Mouse (Mus musculus) hindbrain, embryonic 15.5 days (tissue): ENCODE data around the gene Gm14444. TPM values are rescaled to one million over a fixed set of nuclear protein-coding genes. Genes with fewer than 3 reads are reported as not detected.
"Not testable (repeated sequence)": the region's sequence is repeated elsewhere in the genome, so short reads cannot be mapped to it uniquely, and the experiment has no call there.

Source experiments
- ATAC-seq: fragments of 200-750 bp; cut with Nextera tagmentation; 2 replicates; pipeline ENCODE4 v1.8.0; 2017; ENCODE audit warnings: low read depth, moderate number of reproducible peaks, moderate TSS enrichment; ENCODE audit not compliant: low FRiP score
- H3K27ac ChIP-seq: fragments of 300-500 bp; sonication (generic); replicated peaks from 2 replicates; pipeline ENCODE4 v1.5.1; 2015; ENCODE audit warnings: mild to moderate bottlenecking, inconsistent platforms
- H3K27me3 ChIP-seq: fragments of 300-500 bp; sonication (generic); 2 replicates; pipeline ENCODE4 v1.6.1; 2015; ENCODE audit warnings: control low read depth, inconsistent platforms
- H3K36me3 ChIP-seq: fragments of 300-500 bp; sonication (generic); 2 replicates; pipeline ENCODE4 v1.6.1; 2015; ENCODE audit warnings: control low read depth, inconsistent platforms
- H3K4me1 ChIP-seq: fragments of 300-500 bp; sonication (generic); replicated peaks from 2 replicates; pipeline ENCODE4 v1.6.1; 2015; ENCODE audit warnings: control low read depth, inconsistent platforms
- H3K4me2 ChIP-seq: fragments of 300-500 bp; sonication (generic); 2 replicates; pipeline ENCODE4 v1.6.1; 2015; ENCODE audit warnings: moderate library complexity, mild to moderate bottlenecking, inconsistent platforms
- H3K4me3 ChIP-seq: fragments of 300-500 bp; sonication (generic); 2 replicates; pipeline ENCODE4 v1.5.1; 2015; ENCODE audit warnings: mild to moderate bottlenecking, inconsistent platforms
- H3K9ac ChIP-seq: fragments of 300-500 bp; sonication (generic); 2 replicates; pipeline ENCODE4 v1.6.1; 2015; ENCODE audit warnings: inconsistent platforms
- H3K9me3 ChIP-seq: fragments of 300-500 bp; sonication (generic); 2 replicates; pipeline ENCODE4 v1.6.1; 2016; ENCODE audit warnings: control low read depth, inconsistent platforms
- WGBS: fragments of 180-500 bp; shearing (Covaris S2); methylation state at CpG from one replicate; pipeline ENCODE4 v1.1.7; 2015; 5-methylcytosine and 5-hydroxymethylcytosine counted together
- polyA plus RNA-seq: library from polyadenylated mRNA; unstranded; fragments of >200 nt; fragmentation: Nextera tagmentation; extraction: Ambion mirVana; gene quantifications from 2 replicates; pipeline ENCODE4 v1.2.1, GENCODE M21; 2015

Gene Gm14444
- polyA plus RNA-seq: not detected in 2 replicates

DNA sequence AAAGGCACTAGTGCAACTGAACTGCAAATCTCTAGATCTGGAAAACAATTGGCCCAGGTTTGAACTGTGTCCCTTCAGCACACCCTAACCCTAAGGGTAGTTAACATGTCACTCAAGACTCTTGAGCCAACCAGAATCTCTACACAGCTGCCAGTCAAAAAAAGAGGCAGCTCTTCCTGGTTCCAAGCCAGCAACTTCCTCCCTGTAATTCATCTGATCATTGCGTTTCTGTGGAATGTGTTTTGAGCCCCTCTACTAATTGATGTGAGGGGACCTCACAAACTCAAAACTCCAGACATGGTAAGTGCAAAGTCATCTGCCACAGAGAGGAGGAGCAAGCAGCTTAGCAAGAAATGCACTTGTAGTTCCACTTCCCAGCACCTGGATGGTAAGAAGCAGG, at the start of gene Gm14444:
Gene Gm14444 (plus strand): TSS at position 220 of the 400 bp plus-strand sequence.
- not testable (repeated sequence) for H3K9ac ChIP-seq, ATAC-seq
- WGBS: 79% methylated on average over 1 of the region's 1 CpGs

GRCm38 (mm10) chr2:174965466-174965865, 44.6 kb upstream of the Gm14444 start:
- not testable (repeated sequence) for H3K4me1 ChIP-seq, ATAC-seq, H3K27me3 ChIP-seq, H3K4me3 ChIP-seq, H3K36me3 ChIP-seq, H3K9ac ChIP-seq, H3K4me2 ChIP-seq, H3K27ac ChIP-seq, H3K9me3 ChIP-seq
- 75% methylated on average over 3 of the region's 3 CpGs for WGBS

More for the DNA sequence above, at the start of gene Gm14444:
- not testable (repeated sequence) for H3K36me3 ChIP-seq, H3K4me1 ChIP-seq, H3K27ac ChIP-seq, H3K4me3 ChIP-seq, H3K27me3 ChIP-seq, H3K9me3 ChIP-seq, H3K4me2 ChIP-seq

DNA sequence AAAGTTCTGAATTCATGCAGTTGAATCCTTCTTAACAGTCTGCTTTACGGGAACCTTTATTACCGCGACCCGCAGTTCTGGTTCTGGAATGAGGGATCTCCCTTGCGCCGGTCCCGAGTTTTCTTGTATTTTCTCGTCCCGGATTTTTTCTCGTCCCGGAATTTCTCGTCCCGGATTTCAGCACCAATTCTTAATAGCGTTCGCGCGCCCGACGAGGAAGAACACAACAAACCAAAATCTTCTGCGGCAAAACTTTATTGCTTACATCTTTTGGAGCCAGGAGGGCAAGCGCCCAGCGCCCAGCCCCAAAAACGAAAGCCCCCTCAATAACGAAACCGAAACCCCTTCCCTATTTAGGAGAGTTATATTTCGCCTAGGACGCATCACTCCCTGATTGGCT, 34.2 kb downstream of the Gm14444 start:
- not testable (repeated sequence) for H3K9ac ChIP-seq, ATAC-seq, H3K27me3 ChIP-seq, H3K4me3 ChIP-seq, H3K4me2 ChIP-seq, H3K36me3 ChIP-seq, H3K4me1 ChIP-seq, H3K27ac ChIP-seq, H3K9me3 ChIP-seq
- 96% methylated on average over 27 of the region's 27 CpGs for WGBS

- not testable (repeated sequence) for H3K9ac ChIP-seq, H3K36me3 ChIP-seq, ATAC-seq, H3K27me3 ChIP-seq, H3K27ac ChIP-seq, H3K4me1 ChIP-seq, H3K9me3 ChIP-seq, H3K4me3 ChIP-seq, H3K4me2 ChIP-seq
- WGBS: 87% methylated on average over 1 of the region's 1 CpGs
Measured at GRCm38 (mm10) chr2:175067681-175068261, 57.7 kb downstream of the Gm14444 start, which contains the start of gene Gm14393. Gene Gm14393 (minus strand): TSS chr2:175067781.

Other genes with a start within 250 kb of the Gm14444 start
- 6.9 and 7.2 TPM in 2 replicates for gene Edn3, start 249.6 kb upstream of the Gm14444 start, polyA plus RNA-seq
- gene Gm14393, start 57.5 kb downstream of the Gm14444 start, polyA plus RNA-seq: not detected in 2 replicates
- gene Gm14399, start 131.8 kb downstream of the Gm14444 start, polyA plus RNA-seq: 5.5 and 6.8 TPM in 2 replicates
- gene Gm14443, start 165.6 kb downstream of the Gm14444 start, polyA plus RNA-seq: 1.2 and 1.4 TPM in 2 replicates
- gene Gm14391, start 196.7 kb downstream of the Gm14444 start, polyA plus RNA-seq: 11.0 and 12.4 TPM in 2 replicates